Mouse (Mus musculus): ENCODE data around the gene Gm45808. TPM values are rescaled to one million over a fixed set of nuclear protein-coding genes. Genes with fewer than 3 reads are reported as not detected.

Gene Gm45808
- total RNA-seq, 2 experiments from 2014 or later: 5.5 to 8.4 TPM

GRCm38 (mm10) chr7:45426556-45426955 lies 60.1 kb downstream of the Gm45808 start:
- intact Hi-C loops (cut with DNase I): no loop called here
- H3K27ac ChIP-seq: peak overlapping the region; percentile 63
- no peak for TF ChIP-seq CTCF (IDR thresholded peaks at IDR 0.05)
- peak; percentile 71 for DNase-seq
- H3K4me3 ChIP-seq: no peak overlapping the region

DNA sequence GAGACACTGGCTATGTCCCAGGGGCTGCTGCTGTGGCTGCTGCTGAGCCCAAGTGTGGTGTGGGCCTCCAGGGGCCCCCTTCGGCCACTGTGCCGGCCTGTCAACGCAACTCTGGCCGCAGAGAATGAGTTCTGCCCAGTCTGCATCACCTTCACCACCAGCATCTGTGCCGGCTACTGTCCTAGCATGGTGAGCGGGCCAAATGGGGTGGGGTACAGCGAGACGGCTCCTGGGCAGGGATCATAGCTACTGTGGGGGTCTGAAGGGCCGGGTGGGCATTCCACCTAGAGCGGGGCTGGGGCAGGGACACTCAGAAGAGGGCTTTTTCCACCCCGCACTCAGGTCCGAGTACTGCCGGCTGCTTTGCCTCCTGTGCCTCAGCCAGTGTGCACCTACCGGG lies 65.4 kb downstream of the Gm45808 start:
- Histone ChIP-seq H3K4me3 (no peak overlapping the region), H3K27ac (no peak overlapping the region)
- intact Hi-C loops (cut with DNase I): no loop called here
- no peak for DNase-seq
- no peak for TF ChIP-seq CTCF (IDR thresholded peaks at IDR 0.05)

DNA sequence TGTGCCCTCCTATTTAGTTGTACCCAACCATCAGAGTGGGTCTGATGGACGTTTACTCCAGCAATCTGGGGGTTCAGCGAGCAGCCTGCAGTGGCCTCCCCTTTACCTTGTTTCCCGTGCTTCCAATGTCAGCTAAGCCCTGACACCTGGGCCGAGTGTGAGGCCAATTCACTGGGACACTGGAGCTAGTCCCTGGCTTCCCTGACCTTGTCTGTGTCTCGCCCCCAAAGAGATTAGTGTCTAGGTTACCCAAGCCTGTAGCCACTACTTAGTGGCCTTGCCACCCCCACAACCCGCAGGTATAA lies 66.0 kb downstream of the Gm45808 start, which contains the start of gene Lhb:
Gene Lhb, plus strand, starts transcription at position 206 of the 305 bp plus-strand sequence.
- Histone ChIP-seq H3K4me3 (no peak within 1 kb of the TSS), H3K27ac (no peak within 1 kb of the TSS)
- no peak for TF ChIP-seq CTCF (IDR thresholded peaks at IDR 0.05)
- intact Hi-C loops (cut with DNase I): no loop called here
- DNase-seq: no peak

GRCm38 (mm10) chr7:45419859-45420614 lies 66.6 kb downstream of the Gm45808 start:
- intact Hi-C loops (cut with DNase I): no loop called here
- Histone ChIP-seq H3K27ac (no peak overlapping the region), H3K4me3 (no peak overlapping the region)
- no peak for TF ChIP-seq CTCF (IDR thresholded peaks at IDR 0.05)
- DNase-seq: no peak

GRCm38 (mm10) chr7:45417962-45418492 lies 68.6 kb downstream of the Gm45808 start:
- Histone ChIP-seq H3K4me3 (no peak overlapping the region), H3K27ac (no peak overlapping the region)
- TF ChIP-seq CTCF (IDR thresholded peaks at IDR 0.05): no peak
- DNase-seq: peak; percentile 5
- intact Hi-C loops (cut with DNase I): loop anchor here (2.0 kb wide), 1 partner anchor 13 kb away; no protein-coding TSS in a partner anchor

Small RNA genes within 50 kb of the gene (microRNA-seq; reads per million reads assigned to microRNA genes)
- not detected for gene Gm22133

Other genes with a start within 250 kb of the Gm45808 start
- 1 to 10 TPM in 1 of 2 experiments, under 1 TPM in 1; 0.69 to 1.3 TPM for gene Cd37, start 247.7 kb downstream of the Gm45808 start, total RNA-seq (2021)
- gene Slc6a16, start 245.7 kb downstream of the Gm45808 start, total RNA-seq (2021): not detected
- not detected for gene Slc6a21, start 209.3 kb downstream of the Gm45808 start, total RNA-seq (2021)
- 10 to 100 TPM; 33.9 to 34.7 TPM for gene Trpm4, start 153.0 kb downstream of the Gm45808 start, total RNA-seq (2021)
- gene Hrc, start 151.5 kb downstream of the Gm45808 start, total RNA-seq (2021): 1,000 to 10,000 TPM in 1 of 2 experiments, 100 to 1,000 TPM in 1; 818 to 1,018 TPM
- under 1 TPM; 0.08 to 0.10 TPM for gene Ppfia3, start 119.8 kb downstream of the Gm45808 start, total RNA-seq (2021)
- not detected for gene Lin7b, start 116.2 kb downstream of the Gm45808 start, total RNA-seq (2021)
- gene Snrnp70, start 91.1 kb downstream of the Gm45808 start, total RNA-seq (2021): 10 to 100 TPM; 87.9 to 90.7 TPM
- gene Kcna7, start 81.2 kb downstream of the Gm45808 start, total RNA-seq (2021): 10 to 100 TPM; 68.4 to 95.8 TPM
- 1 to 10 TPM; 3.6 to 4.9 TPM for gene Ntf5, start 73.1 kb downstream of the Gm45808 start, total RNA-seq (2021)
- gene Lhb, start 66.0 kb downstream of the Gm45808 start, total RNA-seq (2021): under 1 TPM; 0.51 to 0.73 TPM
- 100 to 1,000 TPM; 279 to 365 TPM for gene Gys1, start 52.0 kb downstream of the Gm45808 start, total RNA-seq (2021)
- 10 to 100 TPM; 18.2 to 28.1 TPM for gene Ruvbl2, start 48.7 kb downstream of the Gm45808 start, total RNA-seq (2021)
- gene Ftl1, start 26.9 kb downstream of the Gm45808 start, total RNA-seq (2021): 100 to 1,000 TPM; 122 to 149 TPM
- 10 to 100 TPM; 17.6 to 18.4 TPM for gene Bax, start 19.9 kb downstream of the Gm45808 start, total RNA-seq (2021)
- gene Tulp2, start 4.9 kb downstream of the Gm45808 start, total RNA-seq (2021): under 1 TPM in 1 of 2 experiments, not detected in 1; 0.39 TPM
- 10 to 100 TPM; 13.1 to 22.9 TPM for gene Dhdh, start 2.0 kb upstream of the Gm45808 start, total RNA-seq (2021)
- 10 to 100 TPM; 55.1 to 61.8 TPM for gene Nucb1, start 23.6 kb upstream of the Gm45808 start, total RNA-seq (2021)
- 10 to 100 TPM; 28.3 to 28.5 TPM for gene Ppp1r15a, start 39.5 kb upstream of the Gm45808 start, total RNA-seq (2021)
- gene Plekha4, start 39.5 kb upstream of the Gm45808 start, total RNA-seq (2021): 1 to 10 TPM; 3.4 to 3.5 TPM
- gene Hsd17b14, start 68.1 kb upstream of the Gm45808 start, total RNA-seq (2021): 1 to 10 TPM; 1.0 to 1.3 TPM
- 100 to 1,000 TPM in 1 of 2 experiments, 10 to 100 TPM in 1; 91.4 to 106 TPM for gene Bcat2, start 83.3 kb upstream of the Gm45808 start, total RNA-seq (2021)
- gene Fgf21, start 128.7 kb upstream of the Gm45808 start, total RNA-seq (2021): not detected
- gene Fut1, start 130.5 kb upstream of the Gm45808 start, total RNA-seq (2021): not detected
- gene Izumo1, start 135.0 kb upstream of the Gm45808 start, total RNA-seq (2021): under 1 TPM in 1 of 2 experiments, not detected in 1; 0.20 TPM
- gene Rasip1, start 140.7 kb upstream of the Gm45808 start, total RNA-seq (2021): 1 to 10 TPM; 5.7 to 8.0 TPM
- 10 to 100 TPM; 18.7 to 44.9 TPM for gene Mamstr, start 153.2 kb upstream of the Gm45808 start, total RNA-seq (2021)
- under 1 TPM; 0.14 to 0.28 TPM for gene Fut2, start 179.6 kb upstream of the Gm45808 start, total RNA-seq (2021)
- gene Ntn5, start 197.2 kb upstream of the Gm45808 start, total RNA-seq (2021): under 1 TPM; 0.20 to 0.50 TPM
- gene Sec1, start 207.6 kb upstream of the Gm45808 start, total RNA-seq (2021): under 1 TPM in 1 of 2 experiments, not detected in 1; 0.25 TPM
- 10 to 100 TPM in 1 of 2 experiments, 1 to 10 TPM in 1; 7.7 to 16.4 TPM for gene Car11, start 213.0 kb upstream of the Gm45808 start, total RNA-seq (2021)
- gene Dbp, start 218.3 kb upstream of the Gm45808 start, total RNA-seq (2021): 100 to 1,000 TPM in 1 of 2 experiments, 1 to 10 TPM in 1; 8.8 to 105 TPM
- gene Rpl18, start 228.6 kb upstream of the Gm45808 start, total RNA-seq (2021): 100 to 1,000 TPM; 451 to 508 TPM
- 10 to 100 TPM; 14.4 to 15.8 TPM for gene Sphk2, start 231.2 kb upstream of the Gm45808 start, total RNA-seq (2021)
- gene Fam83e, start 234.4 kb upstream of the Gm45808 start, total RNA-seq (2021): under 1 TPM; 0.08 to 0.31 TPM
- gene Spaca4, start 239.0 kb upstream of the Gm45808 start, total RNA-seq (2021): not detected